Mouse (Mus musculus): Measurements from ENCODE around the gene Fam126b.
"Not testable (repeated sequence)": the region's sequence is repeated elsewhere in the genome, so short reads cannot be mapped to it uniquely, and the experiment has no call there.

Fam126b gene

GRCm38 (mm10) chr1:58586171-58586997 lies at the start of gene Fam126b, which contains the start of gene Ndufb3:
Gene Fam126b (minus strand): TSS chr1:58586323.
Gene Ndufb3 (plus strand): TSS chr1:58586384.
- peak; percentile 81 for DNase-seq (ENCODE audit: low spot score)

GRCm38 (mm10) chr1:58628847-58629246 lies 42.7 kb upstream of the Fam126b start:
- DNase-seq (ENCODE audit: low spot score): not testable (repeated sequence)

GRCm38 (mm10) chr1:58621996-58622748 lies 36.0 kb upstream of the Fam126b start:
- DNase-seq (ENCODE audit: low spot score): no peak

GRCm38 (mm10) chr1:58621251-58621650 lies 35.1 kb upstream of the Fam126b start:
- DNase-seq (ENCODE audit: low spot score): no peak

GRCm38 (mm10) chr1:58618766-58619165 lies 32.6 kb upstream of the Fam126b start:
- no peak for DNase-seq (ENCODE audit: low spot score)

GRCm38 (mm10) chr1:58617978-58618668 lies 32.0 kb upstream of the Fam126b start:
- DNase-seq (ENCODE audit: low spot score): no peak

GRCm38 (mm10) chr1:58617076-58617475 lies 31.0 kb upstream of the Fam126b start:
- no peak for DNase-seq (ENCODE audit: low spot score)

- DNase-seq (ENCODE audit: low spot score): no peak
Observed at GRCm38 (mm10) chr1:58616176-58616575, 30.1 kb upstream of the Fam126b start.

- no peak for DNase-seq (ENCODE audit: low spot score)
Observed at GRCm38 (mm10) chr1:58615146-58615545, 29.0 kb upstream of the Fam126b start.

GRCm38 (mm10) chr1:58614424-58614823 lies 28.3 kb upstream of the Fam126b start:
- no peak for DNase-seq (ENCODE audit: low spot score)

GRCm38 (mm10) chr1:58613786-58614185 lies 27.7 kb upstream of the Fam126b start:
- peak; percentile 19 for DNase-seq (ENCODE audit: low spot score)

GRCm38 (mm10) chr1:58610611-58611010 lies 24.5 kb upstream of the Fam126b start:
- DNase-seq (ENCODE audit: low spot score): no peak

- DNase-seq (ENCODE audit: low spot score): no peak
Observed at GRCm38 (mm10) chr1:58610166-58610565, 24.0 kb upstream of the Fam126b start.

- DNase-seq (ENCODE audit: low spot score): not testable (repeated sequence)
Observed at GRCm38 (mm10) chr1:58609591-58609990, 23.5 kb upstream of the Fam126b start.

- no peak for DNase-seq (ENCODE audit: low spot score)
Observed at GRCm38 (mm10) chr1:58603738-58604137, 17.6 kb upstream of the Fam126b start.

- no peak for DNase-seq (ENCODE audit: low spot score)
Observed at GRCm38 (mm10) chr1:58602681-58603080, 16.6 kb upstream of the Fam126b start.

GRCm38 (mm10) chr1:58587491-58587890 lies 1.4 kb upstream of the Fam126b start:
- DNase-seq (ENCODE audit: low spot score): no peak

- DNase-seq (ENCODE audit: low spot score): no peak
Observed at GRCm38 (mm10) chr1:58585373-58586170, 551 bp downstream of the Fam126b start.

GRCm38 (mm10) chr1:58584271-58584670 lies 1.9 kb downstream of the Fam126b start:
- DNase-seq (ENCODE audit: low spot score): no peak

- DNase-seq (ENCODE audit: low spot score): no peak
Observed at GRCm38 (mm10) chr1:58582611-58583010, 3.5 kb downstream of the Fam126b start.

GRCm38 (mm10) chr1:58579179-58579578 lies 6.9 kb downstream of the Fam126b start:
- no peak for DNase-seq (ENCODE audit: low spot score)

GRCm38 (mm10) chr1:58570437-58570836 lies 15.7 kb downstream of the Fam126b start:
- no peak for DNase-seq (ENCODE audit: low spot score)

All from urinary bladder, postnatal 25 days (tissue).